Mouse (Mus musculus) kidney, adult 10 weeks (tissue): ENCODE data around the gene Cxcr6. TPM values are rescaled to one million over a fixed set of nuclear protein-coding genes. Genes with fewer than 3 reads are reported as not detected.

Experiments used
- polyA plus RNA-seq: library from polyadenylated mRNA; stranded (reverse); fragments of 350-450 nt; fragmentation: Illumina TruSeq; extraction: RNeasy Lipid Tissue Mini Kit (QIAGEN cat#74804); gene quantifications from one replicate; pipeline ENCODE4 v1.2.3, GENCODE M21; 2014; ENCODE audit warnings: low read depth, low replicate concordance

Gene Cxcr6
- 2.0 TPM for polyA plus RNA-seq

GRCm38 (mm10) chr9:123806267-123806666 is at the start of gene Cxcr6:
Cxcr6 (plus strand) TSS chr9:123806475.

GRCm38 (mm10) chr9:123851713-123852448 is 45.6 kb downstream of the Cxcr6 start, which contains the start of gene Fyco1:
Fyco1 (minus strand) TSS chr9:123851899.

Other genes starting within 250 kb of the Cxcr6 start
- gene Slc6a20b, start 173.9 kb upstream of the Cxcr6 start, polyA plus RNA-seq, result 87.2 TPM
- gene Ccr9, start 128.0 kb upstream of the Cxcr6 start, polyA plus RNA-seq, result not detected
- 21.4 TPM for gene Slc6a20a, start 127.6 kb upstream of the Cxcr6 start, polyA plus RNA-seq
- gene Lztfl1, start 88.8 kb upstream of the Cxcr6 start, polyA plus RNA-seq, result 111 TPM
- 19.8 TPM for gene Fyco1, start 45.4 kb downstream of the Cxcr6 start, polyA plus RNA-seq
- 0.57 TPM for gene Xcr1, start 55.6 kb downstream of the Cxcr6 start, polyA plus RNA-seq
- gene Ccr1, start 162.2 kb downstream of the Cxcr6 start, polyA plus RNA-seq, result 2.3 TPM
- not detected for gene Ccr1l1, start 171.9 kb downstream of the Cxcr6 start, polyA plus RNA-seq
- gene Ccr3, start 215.5 kb downstream of the Cxcr6 start, polyA plus RNA-seq, result not detected